Mouse (Mus musculus): ENCODE measurements around the gene Diras2. TPM values are rescaled to one million over a fixed set of nuclear protein-coding genes. Genes with fewer than 3 reads are reported as not detected.

Gene Diras2
- polyA plus RNA-seq, 1 experiment from 2014 or later, result 0.43 TPM

- ATAC-seq (ENCODE audit: insufficient number of reproducible peaks, insufficient read depth, low FRiP score, low read depth), result no peak
- no peak overlapping the region for H3K4me2 ChIP-seq (replicated peaks; ENCODE audit: low read depth, low read length)
- 60% methylated on average over 4 of the region's 4 CpGs for WGBS
- no peaks in the 10 kb centered on the region for H3K27me3 ChIP-seq (ENCODE audit: control insufficient read depth, insufficient read depth, low read length)
- no peaks in the 10 kb centered on the region for H3K36me3 ChIP-seq (ENCODE audit: control insufficient read depth, insufficient read depth, low read length)
- H3K4me1 ChIP-seq (ENCODE audit: control insufficient read depth, insufficient read depth, low read length), result no peaks in the 10 kb centered on the region
- no peak overlapping the region for H3K27ac ChIP-seq (ENCODE audit: low read length)
- no peak overlapping the region for H3K9ac ChIP-seq (replicated peaks; ENCODE audit: low read depth, low read length)
- H3K4me3 ChIP-seq (ENCODE audit: low read depth, low read length), result no peak overlapping the region
- H3K9me3 ChIP-seq (ENCODE audit: control insufficient read depth, low read depth, low read length), result no peaks in the 10 kb centered on the region
These were observed 31.1 kb upstream of the Diras2 start for GRCm38 (mm10) chr13:52562166-52562571.

GRCm38 (mm10) chr13:52561367-52562165, 30.5 kb upstream of the Diras2 start:
- Histone ChIP-seq H3K4me3 (ENCODE audit: low read depth, low read length) (no peak overlapping the region), H3K27me3 (ENCODE audit: control insufficient read depth, insufficient read depth, low read length) (no peaks in the 10 kb centered on the region), H3K4me1 (ENCODE audit: control insufficient read depth, insufficient read depth, low read length) (no peaks in the 10 kb centered on the region), H3K9me3 (ENCODE audit: control insufficient read depth, low read depth, low read length) (no peaks in the 10 kb centered on the region), H3K36me3 (ENCODE audit: control insufficient read depth, insufficient read depth, low read length) (no peaks in the 10 kb centered on the region), H3K27ac (ENCODE audit: low read length) (no peak overlapping the region), H3K9ac (replicated peaks; ENCODE audit: low read depth, low read length) (no peak overlapping the region), H3K4me2 (replicated peaks; ENCODE audit: low read depth, low read length) (no peak overlapping the region)
- WGBS, result 88% methylated on average over 8 of the region's 8 CpGs
- no peak for ATAC-seq (ENCODE audit: insufficient number of reproducible peaks, insufficient read depth, low FRiP score, low read depth)

- no peaks in the 10 kb centered on the region for H3K9me3 ChIP-seq (ENCODE audit: control insufficient read depth, low read depth, low read length)
- H3K4me1 ChIP-seq (ENCODE audit: control insufficient read depth, insufficient read depth, low read length), result no peaks in the 10 kb centered on the region
- WGBS, result 55% methylated on average over 7 of the region's 7 CpGs
- no peak overlapping the region for H3K9ac ChIP-seq (replicated peaks; ENCODE audit: low read depth, low read length)
- H3K4me2 ChIP-seq (replicated peaks; ENCODE audit: low read depth, low read length), result no peak overlapping the region
- no peak overlapping the region for H3K4me3 ChIP-seq (ENCODE audit: low read depth, low read length)
- ATAC-seq (ENCODE audit: insufficient number of reproducible peaks, insufficient read depth, low FRiP score, low read depth), result no peak
- no peaks in the 10 kb centered on the region for H3K36me3 ChIP-seq (ENCODE audit: control insufficient read depth, insufficient read depth, low read length)
- H3K27ac ChIP-seq (ENCODE audit: low read length), result no peak overlapping the region
- H3K27me3 ChIP-seq (ENCODE audit: control insufficient read depth, insufficient read depth, low read length), result no peaks in the 10 kb centered on the region
These were observed 26.3 kb upstream of the Diras2 start for GRCm38 (mm10) chr13:52557421-52557820.

GRCm38 (mm10) chr13:52554722-52555121, 23.6 kb upstream of the Diras2 start:
- H3K4me3 ChIP-seq (ENCODE audit: low read depth, low read length), result no peak overlapping the region
- no peaks in the 10 kb centered on the region for H3K36me3 ChIP-seq (ENCODE audit: control insufficient read depth, insufficient read depth, low read length)
- WGBS, result 79% methylated on average over 9 of the region's 9 CpGs
- no peak overlapping the region for H3K9ac ChIP-seq (replicated peaks; ENCODE audit: low read depth, low read length)
- H3K27ac ChIP-seq (ENCODE audit: low read length), result no peak overlapping the region
- no peak overlapping the region for H3K4me2 ChIP-seq (replicated peaks; ENCODE audit: low read depth, low read length)
- ATAC-seq (ENCODE audit: insufficient number of reproducible peaks, insufficient read depth, low FRiP score, low read depth), result no peak
- H3K9me3 ChIP-seq (ENCODE audit: control insufficient read depth, low read depth, low read length), result no peaks in the 10 kb centered on the region
- H3K4me1 ChIP-seq (ENCODE audit: control insufficient read depth, insufficient read depth, low read length), result no peaks in the 10 kb centered on the region
- no peaks in the 10 kb centered on the region for H3K27me3 ChIP-seq (ENCODE audit: control insufficient read depth, insufficient read depth, low read length)

DNA sequence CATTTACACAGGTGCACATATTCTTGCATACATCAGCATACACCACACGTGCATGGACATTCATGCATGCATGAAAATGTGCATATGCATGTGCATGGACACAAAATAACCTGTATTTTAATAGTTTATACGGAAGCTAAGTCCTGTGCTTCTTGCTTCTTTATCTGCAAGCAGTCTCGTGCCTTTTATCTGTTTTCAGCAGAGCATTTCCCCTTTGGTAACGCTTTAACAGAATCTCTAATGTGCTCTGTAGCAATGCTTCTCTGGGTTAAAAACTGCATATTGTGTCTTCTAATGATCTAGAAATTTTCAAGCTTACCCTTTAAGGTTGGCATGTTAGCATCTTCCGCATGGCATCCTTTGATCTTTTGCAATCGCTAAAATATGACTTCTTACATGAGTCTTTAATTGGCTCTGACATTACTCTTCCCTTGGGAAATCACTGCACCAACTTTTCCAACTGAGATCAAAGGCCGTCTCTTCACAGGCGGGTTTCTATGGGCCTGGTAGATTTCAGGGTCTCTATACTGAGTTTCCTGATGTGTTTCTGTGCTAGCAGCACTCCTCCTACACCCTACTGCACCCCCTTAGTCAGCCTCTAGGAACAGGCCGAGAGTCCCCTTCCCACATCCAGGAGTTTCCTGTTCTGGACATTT, 21.9 kb upstream of the Diras2 start:
- 81% methylated on average over 9 of the region's 9 CpGs for WGBS
- no peak overlapping the region for H3K4me3 ChIP-seq (ENCODE audit: low read depth, low read length)
- H3K4me1 ChIP-seq (ENCODE audit: control insufficient read depth, insufficient read depth, low read length), result no peaks in the 10 kb centered on the region
- no peaks in the 10 kb centered on the region for H3K9me3 ChIP-seq (ENCODE audit: control insufficient read depth, low read depth, low read length)
- ATAC-seq (ENCODE audit: insufficient number of reproducible peaks, insufficient read depth, low FRiP score, low read depth), result no peak
- no peaks in the 10 kb centered on the region for H3K36me3 ChIP-seq (ENCODE audit: control insufficient read depth, insufficient read depth, low read length)
- H3K27ac ChIP-seq (ENCODE audit: low read length), result no peak overlapping the region
- no peaks in the 10 kb centered on the region for H3K27me3 ChIP-seq (ENCODE audit: control insufficient read depth, insufficient read depth, low read length)
- no peak overlapping the region for H3K4me2 ChIP-seq (replicated peaks; ENCODE audit: low read depth, low read length)
- H3K9ac ChIP-seq (replicated peaks; ENCODE audit: low read depth, low read length), result no peak overlapping the region

DNA sequence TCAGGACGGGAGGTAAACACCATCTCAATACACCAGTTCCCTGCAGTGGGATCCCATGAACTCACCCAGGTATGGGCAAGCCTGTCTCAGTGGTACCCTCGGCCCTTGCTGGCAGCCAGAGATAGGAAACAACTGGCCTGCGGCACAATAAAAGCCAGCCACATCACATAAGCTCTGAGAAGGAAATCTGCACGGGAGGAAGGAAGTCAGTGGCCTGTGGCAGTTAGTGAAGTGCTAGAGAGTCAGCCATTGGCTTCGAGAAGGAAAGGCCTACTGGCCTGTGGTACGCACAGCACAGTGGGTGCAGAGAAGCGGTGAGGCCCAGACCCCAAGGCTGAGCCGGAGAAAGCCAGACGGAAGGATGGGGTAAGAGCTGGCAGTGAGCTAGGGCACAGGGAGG, 20.2 kb upstream of the Diras2 start:
- ATAC-seq (ENCODE audit: insufficient number of reproducible peaks, insufficient read depth, low FRiP score, low read depth), result no peak
- WGBS, result 82% methylated on average over 9 of the region's 9 CpGs
- no peaks in the 10 kb centered on the region for H3K4me1 ChIP-seq (ENCODE audit: control insufficient read depth, insufficient read depth, low read length)
- H3K27me3 ChIP-seq (ENCODE audit: control insufficient read depth, insufficient read depth, low read length), result no peaks in the 10 kb centered on the region
- no peak overlapping the region for H3K4me3 ChIP-seq (ENCODE audit: low read depth, low read length)
- no peaks in the 10 kb centered on the region for H3K36me3 ChIP-seq (ENCODE audit: control insufficient read depth, insufficient read depth, low read length)
- no peaks in the 10 kb centered on the region for H3K9me3 ChIP-seq (ENCODE audit: control insufficient read depth, low read depth, low read length)
- H3K4me2 ChIP-seq (replicated peaks; ENCODE audit: low read depth, low read length), result no peak overlapping the region
- H3K9ac ChIP-seq (replicated peaks; ENCODE audit: low read depth, low read length), result no peak overlapping the region
- no peak overlapping the region for H3K27ac ChIP-seq (ENCODE audit: low read length)

DNA sequence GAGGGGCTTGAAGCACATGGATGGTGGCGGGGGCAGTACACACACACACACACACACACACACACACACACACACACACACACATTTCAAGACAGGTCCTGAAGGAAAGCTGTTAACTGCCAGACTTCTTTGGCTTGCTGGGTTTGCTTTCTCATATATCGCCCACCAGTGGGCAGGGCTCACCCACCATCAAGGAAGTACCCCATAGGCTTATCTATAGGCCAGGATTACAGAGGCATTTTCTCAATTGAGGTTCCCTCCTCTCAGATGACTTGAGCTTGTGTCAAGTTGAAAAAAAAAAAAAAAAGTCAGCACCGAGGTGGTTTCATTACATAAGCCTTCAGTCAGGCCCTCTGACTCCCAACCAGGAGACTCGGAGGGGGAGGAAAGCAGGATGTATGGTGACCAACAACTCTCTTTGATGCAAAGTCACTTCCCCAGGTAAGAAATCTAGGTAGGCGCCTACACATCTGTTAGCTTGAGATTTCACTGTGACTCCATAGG, 19.7 kb upstream of the Diras2 start:
- 64% methylated on average over 5 of the region's 5 CpGs for WGBS
- Histone ChIP-seq H3K9ac (replicated peaks; ENCODE audit: low read depth, low read length) (no peak overlapping the region), H3K4me3 (ENCODE audit: low read depth, low read length) (no peak overlapping the region), H3K9me3 (ENCODE audit: control insufficient read depth, low read depth, low read length) (no peaks in the 10 kb centered on the region), H3K27ac (ENCODE audit: low read length) (no peak overlapping the region), H3K4me2 (replicated peaks; ENCODE audit: low read depth, low read length) (no peak overlapping the region), H3K4me1 (ENCODE audit: control insufficient read depth, insufficient read depth, low read length) (no peaks in the 10 kb centered on the region), H3K36me3 (ENCODE audit: control insufficient read depth, insufficient read depth, low read length) (no peaks in the 10 kb centered on the region), H3K27me3 (ENCODE audit: control insufficient read depth, insufficient read depth, low read length) (no peaks in the 10 kb centered on the region)
- no peak for ATAC-seq (ENCODE audit: insufficient number of reproducible peaks, insufficient read depth, low FRiP score, low read depth)

DNA sequence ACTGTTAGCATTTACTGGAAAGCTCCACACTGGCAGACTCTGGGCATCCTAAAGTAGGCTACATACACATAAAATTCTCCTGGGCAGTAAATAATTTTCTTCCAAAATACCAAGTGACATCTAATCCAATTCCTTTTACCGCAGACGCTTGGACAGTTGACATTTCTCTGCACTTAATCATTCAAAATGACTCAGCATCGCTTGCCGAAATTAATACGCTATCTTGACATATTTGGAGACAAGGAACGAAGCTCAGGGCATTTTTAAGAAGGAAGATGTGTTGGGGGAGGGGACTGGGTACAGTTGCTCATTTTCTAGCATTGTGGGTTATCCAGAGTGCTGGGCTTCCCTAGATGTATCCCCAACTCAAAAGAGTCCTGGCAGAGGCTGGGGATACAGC, 15.2 kb upstream of the Diras2 start:
- H3K4me1 ChIP-seq (ENCODE audit: control insufficient read depth, insufficient read depth, low read length), result no peaks in the 10 kb centered on the region
- 70% methylated on average over 6 of the region's 6 CpGs for WGBS
- no peak overlapping the region for H3K4me2 ChIP-seq (replicated peaks; ENCODE audit: low read depth, low read length)

More for the DNA sequence above, 15.2 kb upstream of the Diras2 start:
- H3K36me3 ChIP-seq (ENCODE audit: control insufficient read depth, insufficient read depth, low read length), result no peaks in the 10 kb centered on the region
- H3K4me3 ChIP-seq (ENCODE audit: low read depth, low read length), result no peak overlapping the region
- H3K9ac ChIP-seq (replicated peaks; ENCODE audit: low read depth, low read length), result no peak overlapping the region
- no peaks in the 10 kb centered on the region for H3K27me3 ChIP-seq (ENCODE audit: control insufficient read depth, insufficient read depth, low read length)
- ATAC-seq (ENCODE audit: insufficient number of reproducible peaks, insufficient read depth, low FRiP score, low read depth), result no peak
- no peaks in the 10 kb centered on the region for H3K9me3 ChIP-seq (ENCODE audit: control insufficient read depth, low read depth, low read length)
- no peak overlapping the region for H3K27ac ChIP-seq (ENCODE audit: low read length)

Measured in stomach, embryonic 14.5 days (tissue).